Mouse (Mus musculus) neural tube, embryonic 13.5 days (tissue): Measurements from ENCODE around the gene Lims1. TPM values are rescaled to one million over a fixed set of nuclear protein-coding genes. Genes with fewer than 3 reads are reported as not detected.

ENCODE experiments used
- ATAC-seq: fragments of 200-750 bp; cut with Nextera tagmentation; 2 replicates; pipeline ENCODE4 v1.8.0; 2017; ENCODE audit warnings: low read depth, mild to moderate bottlenecking, moderate TSS enrichment, moderate library complexity
- H3K27ac ChIP-seq: fragments of 300-500 bp; sonication (generic); replicated peaks from 2 replicates; pipeline ENCODE4 v1.5.1; 2015; ENCODE audit warnings: moderate library complexity, mild to moderate bottlenecking, inconsistent platforms
- H3K27me3 ChIP-seq: fragments of 300-500 bp; sonication (generic); 2 replicates; pipeline ENCODE4 v1.6.1; 2015; ENCODE audit warnings: mild to moderate bottlenecking, inconsistent platforms
- H3K36me3 ChIP-seq: fragments of 300-500 bp; sonication (generic); 2 replicates; pipeline ENCODE4 v1.6.1; 2015; ENCODE audit warnings: mild to moderate bottlenecking, inconsistent platforms
- H3K4me1 ChIP-seq: fragments of 300-500 bp; sonication (generic); replicated peaks from 2 replicates; pipeline ENCODE4 v1.6.1; 2015; ENCODE audit warnings: inconsistent platforms
- H3K4me2 ChIP-seq: fragments of 300-500 bp; sonication (generic); 2 replicates; pipeline ENCODE4 v1.6.1; 2015; ENCODE audit warnings: inconsistent platforms, mild to moderate bottlenecking, moderate library complexity
- H3K4me3 ChIP-seq: fragments of 300-500 bp; sonication (generic); 2 replicates; pipeline ENCODE4 v1.5.1; 2015; ENCODE audit warnings: mild to moderate bottlenecking, inconsistent platforms
- H3K9ac ChIP-seq: fragments of 300-500 bp; sonication (generic); 2 replicates; pipeline ENCODE4 v1.6.1; 2015; ENCODE audit warnings: moderate library complexity, mild to moderate bottlenecking, inconsistent platforms
- H3K9me3 ChIP-seq: fragments of 300-500 bp; sonication (generic); 2 replicates; pipeline ENCODE4 v1.6.1; 2016; ENCODE audit warnings: inconsistent platforms
- WGBS: fragments of 180-500 bp; shearing (Covaris S2); methylation state at CpG from one replicate; pipeline ENCODE4 v1.1.7; 2015; 5-methylcytosine and 5-hydroxymethylcytosine counted together
- polyA plus RNA-seq: library from polyadenylated mRNA; unstranded; fragments of >200 nt; fragmentation: Nextera tagmentation; extraction: Ambion mirVana; gene quantifications from 2 replicates; pipeline ENCODE4 v1.2.1, GENCODE M21; 2015

Gene Lims1
- polyA plus RNA-seq, 1 experiment from 2014 or later = 72.2 TPM

DNA sequence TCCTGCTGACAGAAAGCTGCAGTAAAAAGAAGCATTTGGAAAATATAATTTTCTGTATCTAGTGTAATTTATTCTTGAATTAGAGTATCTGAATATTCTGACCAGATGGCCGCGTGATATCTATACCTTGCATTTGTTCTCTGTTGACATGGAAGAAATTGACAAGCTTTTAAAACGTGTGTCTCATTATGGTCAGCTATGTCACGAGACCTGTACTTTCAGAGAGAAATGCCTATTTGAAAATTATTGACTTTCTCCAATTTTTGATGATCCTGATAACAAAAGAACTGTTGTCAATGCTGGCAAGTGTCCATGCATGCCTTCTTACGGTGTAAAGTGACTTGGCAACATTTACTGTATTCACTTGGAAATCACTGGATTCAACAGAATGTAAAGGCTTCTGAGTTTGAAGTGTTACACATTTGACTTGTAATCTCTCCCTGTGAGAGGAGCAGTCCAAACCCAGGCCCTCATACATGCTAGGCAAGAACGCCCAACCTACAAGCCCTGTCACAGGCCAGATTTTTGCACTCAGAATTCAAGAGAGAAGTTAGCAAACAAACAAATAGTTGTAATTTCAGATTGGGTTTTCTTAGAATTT lies 49.3 kb downstream of the Lims1 start:
- H3K4me1 ChIP-seq = peaks cover 32% of the 10 kb centered on the region
- no peaks in the 10 kb centered on the region for H3K27me3 ChIP-seq
- 70% methylated on average over 6 of the region's 6 CpGs for WGBS
- no peak overlapping the region for H3K27ac ChIP-seq
- no peak overlapping the region for H3K9ac ChIP-seq
- ATAC-seq = no peak
- H3K9me3 ChIP-seq = no peaks in the 10 kb centered on the region
- no peak overlapping the region for H3K4me2 ChIP-seq
- H3K36me3 ChIP-seq = no peaks in the 10 kb centered on the region
- no peak overlapping the region for H3K4me3 ChIP-seq

DNA sequence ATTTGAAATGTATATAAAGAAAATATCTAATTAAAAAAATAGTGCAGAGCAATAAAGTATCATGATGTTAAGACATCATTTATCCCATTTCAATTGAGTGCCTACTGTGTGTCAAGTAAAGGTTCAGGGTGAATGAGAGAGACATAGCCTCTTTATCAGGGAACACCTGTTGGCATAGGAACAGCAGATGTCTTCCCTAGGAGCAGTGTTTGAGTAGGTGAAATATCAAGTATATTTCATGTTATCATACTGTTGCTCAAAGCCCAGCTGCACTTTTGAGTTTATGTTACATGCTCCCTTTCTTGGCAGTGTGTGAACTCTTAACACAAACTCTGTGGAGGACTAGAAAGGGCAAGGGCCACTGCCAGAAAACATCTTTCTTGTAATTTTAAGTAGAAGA lies 50.6 kb downstream of the Lims1 start:
- no peak for ATAC-seq
- Histone ChIP-seq H3K4me2 (no peak overlapping the region), H3K4me1 (peaks cover 29% of the 10 kb centered on the region), H3K9me3 (no peaks in the 10 kb centered on the region), H3K27me3 (no peaks in the 10 kb centered on the region), H3K9ac (no peak overlapping the region), H3K36me3 (no peaks in the 10 kb centered on the region), H3K4me3 (no peak overlapping the region), H3K27ac (no peak overlapping the region)

GRCm38 (mm10) chr10:58377592-58378197 lies 54.4 kb downstream of the Lims1 start:
- Histone ChIP-seq H3K4me2 (no peak overlapping the region), H3K9ac (no peak overlapping the region), H3K9me3 (no peaks in the 10 kb centered on the region), H3K4me3 (no peak overlapping the region), H3K27ac (no peak overlapping the region), H3K27me3 (no peaks in the 10 kb centered on the region), H3K36me3 (no peaks in the 10 kb centered on the region), H3K4me1 (peaks cover 16% of the 10 kb centered on the region)
- ATAC-seq = no peak
- WGBS = 37% methylated on average over 4 of the region's 4 CpGs

DNA sequence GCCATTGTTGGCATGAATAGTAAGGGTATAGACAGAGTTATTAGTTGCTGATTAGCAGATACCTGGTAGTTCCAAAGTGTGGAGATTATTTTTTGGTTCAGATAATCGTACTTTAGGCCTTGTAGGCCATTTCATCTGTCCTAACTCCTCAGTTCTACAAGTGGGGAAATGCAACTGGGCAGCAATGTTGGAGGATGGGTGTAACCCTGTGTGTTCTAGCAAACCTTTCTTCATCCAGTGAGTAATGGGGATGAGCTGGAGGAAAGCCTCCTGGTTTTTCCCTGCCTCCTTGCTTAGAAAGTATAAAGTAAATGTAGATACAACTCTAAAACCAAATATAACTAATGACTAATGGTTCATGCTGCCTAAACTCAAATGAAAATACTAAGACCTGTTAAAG lies 55.1 kb downstream of the Lims1 start:
- H3K36me3 ChIP-seq = no peaks in the 10 kb centered on the region
- H3K27me3 ChIP-seq = no peaks in the 10 kb centered on the region
- H3K9me3 ChIP-seq = no peaks in the 10 kb centered on the region
- H3K4me3 ChIP-seq = no peak overlapping the region
- H3K4me1 ChIP-seq = peaks cover 22% of the 10 kb centered on the region
- H3K4me2 ChIP-seq = no peak overlapping the region
- no peak for ATAC-seq
- H3K9ac ChIP-seq = no peak overlapping the region
- 66% methylated on average over 1 of the region's 1 CpGs for WGBS
- no peak overlapping the region for H3K27ac ChIP-seq

DNA sequence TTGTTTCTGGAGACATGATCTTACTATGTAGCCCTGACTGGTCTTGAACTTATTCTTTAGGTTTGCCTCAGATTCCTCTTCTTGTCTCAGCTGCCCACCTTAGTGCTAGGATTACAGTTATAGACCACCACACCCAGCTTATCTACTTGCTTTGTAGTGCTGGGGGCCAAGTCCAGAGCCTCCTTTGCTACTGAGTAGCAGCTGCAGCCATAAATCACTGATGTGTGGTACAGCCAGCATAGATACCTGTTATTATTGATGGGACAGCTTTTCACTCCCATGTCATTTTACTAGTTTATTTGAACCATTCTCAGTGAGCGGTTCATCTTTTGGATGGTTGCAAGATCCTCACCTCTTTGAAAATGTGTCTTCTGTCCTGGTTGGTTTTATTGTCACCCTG lies 56.4 kb downstream of the Lims1 start:
- 100% methylated on average over 1 of the region's 1 CpGs for WGBS

GRCm38 (mm10) chr10:58381904-58382303 lies 58.6 kb downstream of the Lims1 start:
- WGBS = 92% methylated on average over 1 of the region's 1 CpGs
- H3K4me2 ChIP-seq = no peak overlapping the region
- H3K4me1 ChIP-seq = peaks cover 38% of the 10 kb centered on the region
- H3K27me3 ChIP-seq = no peaks in the 10 kb centered on the region
- no peaks in the 10 kb centered on the region for H3K9me3 ChIP-seq
- no peaks in the 10 kb centered on the region for H3K36me3 ChIP-seq
- no peak overlapping the region for H3K4me3 ChIP-seq
- H3K27ac ChIP-seq = no peak overlapping the region; the same call in 1 of the 2 replicates
- no peak overlapping the region for H3K9ac ChIP-seq
- ATAC-seq = no peak

More for the DNA sequence above, 56.4 kb downstream of the Lims1 start:
- H3K36me3 ChIP-seq = no peaks in the 10 kb centered on the region
- H3K4me3 ChIP-seq = no peak overlapping the region
- H3K4me1 ChIP-seq = peaks cover 35% of the 10 kb centered on the region
- no peak overlapping the region for H3K4me2 ChIP-seq
- no peak for ATAC-seq
- H3K9ac ChIP-seq = no peak overlapping the region
- H3K9me3 ChIP-seq = no peaks in the 10 kb centered on the region
- no peaks in the 10 kb centered on the region for H3K27me3 ChIP-seq
- no peak overlapping the region for H3K27ac ChIP-seq

DNA sequence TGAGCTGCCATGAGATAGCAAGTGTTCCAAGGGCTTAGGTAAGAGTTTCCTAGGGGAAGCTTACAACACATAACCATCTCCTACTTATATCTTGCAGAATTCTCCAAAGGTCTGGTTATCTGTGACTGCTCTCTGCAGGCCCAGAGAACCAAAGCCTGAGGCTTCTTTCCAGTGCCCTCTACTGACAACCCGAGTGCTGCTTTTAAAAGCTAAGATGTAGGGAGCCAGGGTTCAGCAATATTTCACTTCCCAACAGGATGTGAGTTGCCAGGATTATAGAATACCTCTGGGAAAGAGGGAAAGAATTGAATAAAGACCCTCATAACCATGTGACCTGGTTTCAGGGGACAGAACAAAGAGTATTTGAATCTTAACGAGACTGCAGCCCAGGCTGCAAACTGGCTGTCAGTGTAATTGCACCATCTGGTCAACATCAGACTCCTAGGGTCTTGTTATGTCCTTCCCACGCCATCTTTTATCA lies 59.4 kb downstream of the Lims1 start:
- Histone ChIP-seq H3K4me2 (peak overlapping the region; percentile 10), H3K27ac (peak overlapping the region; percentile 76), H3K9ac (0 out of 2 replicates have a peak overlapping the region, but pooled peaks have one; percentile 17), H3K4me3 (no peak overlapping the region), H3K36me3 (no peaks in the 10 kb centered on the region), H3K4me1 (peaks cover 38% of the 10 kb centered on the region), H3K9me3 (no peaks in the 10 kb centered on the region), H3K27me3 (no peaks in the 10 kb centered on the region)
- peak; percentile 78 for ATAC-seq
- WGBS = 6% methylated on average over 3 of the region's 3 CpGs

DNA sequence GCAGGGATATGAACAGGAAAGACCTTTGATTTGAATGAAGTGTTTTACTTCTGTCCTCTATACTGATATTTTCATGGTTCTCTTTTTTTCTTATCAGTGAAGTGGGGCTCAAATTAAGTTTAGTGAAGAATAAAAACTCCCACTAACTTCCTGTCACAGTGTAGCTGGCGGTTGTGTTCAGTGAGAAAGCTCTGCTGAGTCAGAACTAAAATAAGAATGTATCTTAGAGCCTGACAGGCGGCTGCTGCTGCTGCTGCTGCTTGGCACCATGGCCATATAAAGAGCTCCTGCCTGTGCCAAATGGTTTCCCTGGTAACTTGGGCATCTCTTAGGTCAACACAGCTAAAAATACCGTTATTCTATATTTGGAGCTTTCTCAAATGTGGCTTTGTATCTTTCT lies 60.0 kb downstream of the Lims1 start:
- 20% methylated on average over 3 of the region's 3 CpGs for WGBS
- no peaks in the 10 kb centered on the region for H3K27me3 ChIP-seq
- peak; percentile 57 for ATAC-seq
- no peaks in the 10 kb centered on the region for H3K9me3 ChIP-seq
- H3K4me3 ChIP-seq = no peak overlapping the region
- peaks cover 38% of the 10 kb centered on the region for H3K4me1 ChIP-seq
- H3K36me3 ChIP-seq = no peaks in the 10 kb centered on the region
- H3K9ac ChIP-seq = no peak overlapping the region
- peak overlapping the region; percentile 10; the same call in 1 of the 2 replicates for H3K4me2 ChIP-seq
- peak overlapping the region; percentile 76 for H3K27ac ChIP-seq

DNA sequence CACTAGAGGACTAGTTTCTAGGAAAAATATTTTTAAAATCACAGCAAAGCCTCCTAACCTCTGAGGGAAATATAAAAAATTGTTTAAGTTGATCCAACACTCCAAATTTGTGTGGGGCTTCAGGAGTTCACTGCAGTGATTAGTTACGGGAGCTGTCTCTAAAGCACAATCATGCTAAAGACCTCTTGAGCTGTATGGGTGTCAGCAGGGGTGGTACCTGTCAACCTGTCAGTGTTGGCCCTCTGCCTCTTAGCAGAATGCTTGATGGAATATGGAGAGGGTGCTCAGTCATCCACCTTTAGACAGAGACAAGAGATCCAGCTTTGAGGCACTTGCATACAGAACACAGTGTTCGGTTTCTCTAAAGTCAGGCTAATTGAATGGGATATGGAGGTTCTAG lies 60.5 kb downstream of the Lims1 start:
- peaks cover 38% of the 10 kb centered on the region for H3K4me1 ChIP-seq
- H3K36me3 ChIP-seq = no peaks in the 10 kb centered on the region
- no peak overlapping the region for H3K9ac ChIP-seq
- H3K9me3 ChIP-seq = no peaks in the 10 kb centered on the region
- no peak overlapping the region for H3K4me3 ChIP-seq
- WGBS = 83% methylated on average over 2 of the region's 2 CpGs
- H3K27me3 ChIP-seq = no peaks in the 10 kb centered on the region
- H3K27ac ChIP-seq = peak overlapping the region; percentile 59
- no peak overlapping the region for H3K4me2 ChIP-seq
- ATAC-seq = no peak

DNA sequence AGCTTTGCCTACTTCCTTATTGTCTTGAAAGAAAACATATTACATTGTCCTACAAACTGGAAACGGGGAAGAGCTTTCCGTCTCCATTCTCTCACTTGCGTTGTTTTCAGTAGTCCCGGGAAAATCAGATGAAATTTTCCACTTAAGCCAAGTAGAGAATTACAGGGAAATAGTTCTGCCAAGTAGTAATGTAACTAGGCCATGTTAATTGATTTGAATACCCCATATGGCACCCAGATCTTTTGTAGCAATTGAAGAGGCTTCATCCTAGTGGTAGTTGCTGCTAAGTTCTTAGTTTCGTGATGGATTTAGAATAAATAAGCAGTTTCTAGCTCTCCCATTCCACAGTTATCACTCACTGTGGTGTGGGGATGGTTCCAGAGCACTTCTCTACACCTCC lies 62.4 kb downstream of the Lims1 start:
- no peaks in the 10 kb centered on the region for H3K36me3 ChIP-seq
- no peak for ATAC-seq
- no peak overlapping the region for H3K4me2 ChIP-seq
- H3K27ac ChIP-seq = no peak overlapping the region
- H3K27me3 ChIP-seq = no peaks in the 10 kb centered on the region
- 89% methylated on average over 5 of the region's 5 CpGs for WGBS
- H3K9ac ChIP-seq = no peak overlapping the region
- no peak overlapping the region for H3K4me3 ChIP-seq
- H3K9me3 ChIP-seq = no peaks in the 10 kb centered on the region
- peaks cover 38% of the 10 kb centered on the region for H3K4me1 ChIP-seq

- Histone ChIP-seq H3K9ac (no peak overlapping the region), H3K9me3 (no peaks in the 10 kb centered on the region), H3K4me1 (peaks cover 30% of the 10 kb centered on the region), H3K4me2 (no peak overlapping the region), H3K36me3 (no peaks in the 10 kb centered on the region), H3K4me3 (no peak overlapping the region), H3K27me3 (no peaks in the 10 kb centered on the region), H3K27ac (no peak overlapping the region)
- ATAC-seq = no peak
- 96% methylated on average over 3 of the region's 3 CpGs for WGBS
Observed at GRCm38 (mm10) chr10:58386997-58387396, 63.7 kb downstream of the Lims1 start.

DNA sequence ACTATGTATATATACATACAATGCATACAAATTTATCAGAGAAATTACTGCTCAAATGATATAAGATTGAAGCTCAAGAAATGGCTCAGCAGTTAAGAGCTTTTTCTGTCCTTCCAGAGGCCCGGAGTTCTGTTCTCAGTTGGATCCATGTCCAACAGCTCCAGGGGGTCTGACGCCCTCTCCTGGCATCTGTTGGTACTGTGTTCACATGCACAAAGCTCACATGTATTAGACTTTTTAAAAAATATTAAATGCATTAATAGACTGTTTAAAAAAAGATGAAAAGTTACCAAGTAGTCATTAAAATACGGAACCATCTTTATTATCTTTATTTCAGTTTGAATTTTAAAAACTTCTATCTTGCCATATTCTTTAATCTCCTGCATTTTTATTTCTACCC lies 65.4 kb downstream of the Lims1 start:
- H3K4me3 ChIP-seq = no peak overlapping the region
- WGBS = 82% methylated on average over 3 of the region's 3 CpGs
- H3K9ac ChIP-seq = no peak overlapping the region
- no peak overlapping the region for H3K27ac ChIP-seq
- no peak overlapping the region for H3K4me2 ChIP-seq
- H3K36me3 ChIP-seq = no peaks in the 10 kb centered on the region
- ATAC-seq = no peak
- no peaks in the 10 kb centered on the region for H3K27me3 ChIP-seq
- no peaks in the 10 kb centered on the region for H3K9me3 ChIP-seq
- peaks cover 19% of the 10 kb centered on the region for H3K4me1 ChIP-seq

- H3K27me3 ChIP-seq = no peaks in the 10 kb centered on the region
- ATAC-seq = no peak
- H3K9me3 ChIP-seq = no peaks in the 10 kb centered on the region
- H3K36me3 ChIP-seq = no peaks in the 10 kb centered on the region
- no peak overlapping the region for H3K4me3 ChIP-seq
- no peak overlapping the region for H3K4me2 ChIP-seq
- WGBS = 69% methylated on average over 3 of the region's 3 CpGs
- no peak overlapping the region for H3K9ac ChIP-seq
- H3K27ac ChIP-seq = no peak overlapping the region
- peaks cover 17% of the 10 kb centered on the region for H3K4me1 ChIP-seq
Observed at GRCm38 (mm10) chr10:58389151-58389550, 65.9 kb downstream of the Lims1 start.
